Mouse (Mus musculus) hindbrain, embryonic 13.5 days (tissue): ENCODE measurements around the gene Vmn1r85. TPM values are rescaled to one million over a fixed set of nuclear protein-coding genes. Genes with fewer than 3 reads are reported as not detected.

ENCODE experiments used
- ATAC-seq: fragments of 200-750 bp; cut with Nextera tagmentation; 2 replicates; pipeline ENCODE4 v1.8.0; 2017; ENCODE audit warnings: moderate TSS enrichment; ENCODE audit not compliant: low FRiP score
- H3K27ac ChIP-seq: fragments of 300-500 bp; sonication (generic); 2 replicates; pipeline ENCODE4 v1.5.1; 2015; ENCODE audit warnings: inconsistent platforms, mild to moderate bottlenecking, moderate library complexity
- H3K27me3 ChIP-seq: fragments of 300-500 bp; sonication (generic); 2 replicates; pipeline ENCODE4 v1.6.1; 2015; ENCODE audit warnings: mild to moderate bottlenecking, inconsistent platforms
- H3K36me3 ChIP-seq: fragments of 300-500 bp; sonication (generic); 2 replicates; pipeline ENCODE4 v1.6.1; 2015; ENCODE audit warnings: mild to moderate bottlenecking, inconsistent platforms
- H3K4me1 ChIP-seq: fragments of 300-500 bp; sonication (generic); replicated peaks from 2 replicates; pipeline ENCODE4 v1.6.1; 2015; ENCODE audit warnings: inconsistent platforms
- H3K4me2 ChIP-seq: fragments of 300-500 bp; sonication (generic); 2 replicates; pipeline ENCODE4 v1.6.1; 2015; ENCODE audit warnings: inconsistent platforms, mild to moderate bottlenecking, moderate library complexity
- H3K4me3 ChIP-seq: fragments of 300-500 bp; sonication (generic); 2 replicates; pipeline ENCODE4 v1.5.1; 2015; ENCODE audit warnings: mild to moderate bottlenecking, inconsistent platforms
- H3K9ac ChIP-seq: fragments of 300-500 bp; sonication (generic); 2 replicates; pipeline ENCODE4 v1.6.1; 2015; ENCODE audit warnings: mild to moderate bottlenecking, inconsistent platforms
- H3K9me3 ChIP-seq: fragments of 300-500 bp; sonication (generic); 2 replicates; pipeline ENCODE4 v1.6.1; 2016; ENCODE audit warnings: inconsistent platforms
- WGBS: fragments of 180-500 bp; shearing (Covaris S2); methylation state at CpG from one replicate; pipeline ENCODE4 v1.1.7; 2015; 5-methylcytosine and 5-hydroxymethylcytosine counted together
- polyA plus RNA-seq: library from polyadenylated mRNA; unstranded; fragments of >200 nt; fragmentation: Nextera tagmentation; extraction: Ambion mirVana; gene quantifications from 2 replicates; pipeline ENCODE4 v1.2.1, GENCODE M21; 2015

The Vmn1r85 gene
- polyA plus RNA-seq, 1 experiment from 2014 or later = 0.03 TPM

DNA sequence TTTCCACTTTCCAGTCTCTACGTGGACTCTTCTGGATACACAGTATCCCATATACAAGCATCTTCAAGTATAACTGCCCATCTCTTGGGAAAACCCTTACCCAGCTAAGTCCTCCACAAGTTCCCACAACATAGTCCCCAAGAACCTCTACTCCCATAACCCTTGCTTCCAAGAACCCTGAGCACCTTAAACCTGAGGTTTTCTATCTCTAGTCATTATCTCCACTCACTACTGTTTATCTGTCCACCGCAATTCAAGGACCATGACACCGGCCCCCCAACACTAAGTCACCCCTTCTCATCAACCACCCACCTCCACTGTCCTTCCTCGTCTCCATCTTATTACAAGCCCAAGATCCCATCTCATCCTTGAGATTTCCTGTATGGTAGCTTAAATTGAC lies 58.2 kb downstream of the Vmn1r85 start:
- H3K4me3 ChIP-seq = peak overlapping the region; percentile 80
- peaks cover 28% of the 10 kb centered on the region for H3K36me3 ChIP-seq
- WGBS = 39% methylated on average over 4 of the region's 4 CpGs
- no peaks in the 10 kb centered on the region for H3K9me3 ChIP-seq
- H3K27me3 ChIP-seq = peaks cover 13% of the 10 kb centered on the region
- H3K4me1 ChIP-seq = peaks cover 49% of the 10 kb centered on the region
- peak overlapping the region; percentile 89 for H3K4me2 ChIP-seq
- peak overlapping the region; percentile 100 for H3K27ac ChIP-seq
- H3K9ac ChIP-seq = peak overlapping the region; percentile 99
- no peak for ATAC-seq

DNA sequence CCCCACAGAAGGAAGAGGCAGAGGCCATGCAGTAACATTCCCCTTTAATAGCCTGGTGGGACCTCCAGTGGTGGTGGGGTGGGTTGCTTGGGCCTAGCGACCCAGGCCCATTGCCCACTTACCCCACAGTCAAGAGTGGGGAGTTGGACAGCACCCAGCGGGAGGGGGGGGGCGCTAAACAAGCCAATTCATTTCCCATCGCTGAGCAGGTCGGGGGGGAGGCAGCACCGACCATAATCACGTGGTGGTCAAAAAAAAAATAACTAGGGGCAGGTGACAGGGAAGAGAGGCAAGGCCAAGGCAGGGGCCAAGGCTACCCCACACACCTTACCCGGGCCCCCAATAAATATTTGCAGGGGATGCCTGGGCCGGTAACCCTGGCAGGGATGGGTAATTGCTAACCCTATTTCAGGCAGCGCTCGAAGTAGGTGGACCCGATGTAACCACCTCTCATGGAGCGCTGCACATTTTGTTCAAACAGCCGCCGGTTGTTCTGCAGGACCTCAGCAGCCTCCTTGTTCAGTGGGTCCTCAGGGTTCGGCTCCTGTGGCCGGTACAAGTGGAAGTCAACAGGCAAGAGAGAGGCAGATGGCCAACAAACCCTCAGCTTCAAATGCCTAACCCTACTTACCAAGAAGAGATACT lies 59.6 kb downstream of the Vmn1r85 start:
- Histone ChIP-seq H3K36me3 (peaks cover 42% of the 10 kb centered on the region), H3K4me2 (peak overlapping the region; percentile 95), H3K9ac (peak overlapping the region; percentile 85; the same call in 1 of the 2 replicates), H3K27ac (peak overlapping the region; percentile 95), H3K27me3 (no peaks in the 10 kb centered on the region), H3K4me1 (peaks cover 49% of the 10 kb centered on the region), H3K4me3 (peak overlapping the region; percentile 80), H3K9me3 (no peaks in the 10 kb centered on the region)
- ATAC-seq = no peak
- WGBS = 88% methylated on average over 17 of the region's 17 CpGs

DNA sequence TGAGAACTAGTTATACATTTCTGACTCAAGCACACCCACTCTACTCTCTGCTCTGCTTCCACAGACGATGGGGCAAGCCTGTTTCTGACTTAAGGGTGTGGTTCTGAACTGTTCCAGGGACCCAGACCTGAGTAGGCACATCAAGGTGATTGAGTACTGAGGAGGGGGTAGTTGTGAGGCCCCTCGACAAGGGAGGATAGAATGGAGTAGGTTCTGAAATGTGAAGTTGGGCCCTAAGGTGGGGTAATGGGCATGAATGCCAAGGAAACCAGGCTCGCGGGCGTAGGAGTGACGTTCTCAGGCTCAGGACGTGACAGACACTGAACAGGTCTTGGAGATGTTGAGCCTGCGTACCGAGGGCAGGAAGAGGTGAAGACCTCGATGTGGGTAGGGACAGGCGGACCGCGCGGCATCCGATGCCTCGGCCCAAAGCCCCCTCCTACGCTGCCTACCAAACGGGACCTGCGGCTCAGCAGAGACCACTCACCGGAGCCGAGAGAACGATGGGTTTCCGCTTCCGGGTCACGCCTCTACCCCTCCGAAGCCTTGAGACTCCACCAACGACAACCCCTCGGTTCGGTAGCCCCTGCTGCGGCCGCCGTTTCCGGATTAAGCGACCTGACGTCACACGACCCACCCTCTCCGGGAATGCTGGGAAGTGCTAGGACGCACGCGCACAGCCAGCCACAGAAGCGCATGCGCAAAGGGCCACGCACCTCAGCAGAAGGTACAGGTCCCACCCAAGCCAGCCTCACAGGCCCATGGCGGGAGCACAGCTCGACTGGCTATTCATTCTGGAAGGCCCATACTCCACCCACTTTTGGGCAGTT lies 60.6 kb downstream of the Vmn1r85 start, which contains the start of gene Chmp2a:
TSS of gene Chmp2a (minus strand) at position 660 of the 830 bp plus-strand sequence.
- peak; percentile 76 for ATAC-seq
- Histone ChIP-seq H3K4me3 (peak within 1 kb of the TSS; percentile 80), H3K27me3 (no peaks in the 10 kb centered on the region), H3K9me3 (no peaks in the 10 kb centered on the region), H3K27ac (peak within 1 kb of the TSS; percentile 95), H3K9ac (peak within 1 kb of the TSS; percentile 85), H3K4me1 (peaks cover 49% of the 10 kb centered on the region), H3K36me3 (peaks cover 52% of the 10 kb centered on the region), H3K4me2 (peak within 1 kb of the TSS; percentile 95)
- WGBS = under 1% methylated on average over 45 of the region's 45 CpGs

DNA sequence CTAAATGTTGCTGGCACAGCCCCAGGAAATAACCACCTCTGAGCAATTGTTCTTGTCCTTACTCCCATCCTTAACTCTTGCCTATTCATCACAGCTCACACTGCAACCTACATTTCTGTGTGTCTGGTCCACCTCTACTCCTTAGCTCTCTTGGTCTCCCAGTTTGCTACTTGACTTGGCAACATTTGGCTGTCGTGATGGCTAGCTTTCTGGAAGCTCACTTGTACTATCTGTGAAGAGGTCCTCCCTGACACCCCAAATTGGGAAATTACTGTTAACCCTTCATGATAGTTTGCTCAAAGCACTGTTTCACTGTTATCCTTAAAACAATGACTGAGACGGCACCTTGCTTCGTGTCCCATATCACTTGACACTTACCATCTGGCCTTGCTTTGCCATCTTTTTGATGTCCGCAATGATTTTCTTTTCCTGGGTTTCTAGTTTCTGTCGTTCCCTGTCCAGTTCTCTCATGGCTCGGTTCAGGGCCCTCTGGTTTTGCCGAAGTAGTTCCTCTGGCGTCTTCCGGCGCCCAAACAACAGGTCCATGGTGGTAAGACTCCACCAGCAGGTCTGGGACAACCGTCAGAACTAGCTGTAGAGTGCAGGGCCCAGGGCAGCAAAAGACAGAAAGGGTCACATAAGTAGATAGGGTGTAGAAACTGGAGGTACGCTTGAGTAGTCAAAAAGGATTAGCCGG lies 61.4 kb downstream of the Vmn1r85 start:
- Histone ChIP-seq H3K4me1 (peaks cover 41% of the 10 kb centered on the region), H3K36me3 (peaks cover 60% of the 10 kb centered on the region), H3K4me2 (peak overlapping the region; percentile 95), H3K9ac (peak overlapping the region; percentile 85), H3K27me3 (no peaks in the 10 kb centered on the region), H3K27ac (peak overlapping the region; percentile 95), H3K4me3 (peak overlapping the region; percentile 58), H3K9me3 (no peaks in the 10 kb centered on the region)
- no peak for ATAC-seq
- 52% methylated on average over 13 of the region's 13 CpGs for WGBS

Other genes with a start within 250 kb of the Vmn1r85 start
- gene Zfp128, start 214.0 kb downstream of the Vmn1r85 start, polyA plus RNA-seq = 7.0 and 7.3 TPM in 2 replicates
- gene Zscan22, start 197.4 kb downstream of the Vmn1r85 start, polyA plus RNA-seq = 10.6 and 10.9 TPM in 2 replicates
- 661 and 665 TPM in 2 replicates for gene Rps5, start 172.9 kb downstream of the Vmn1r85 start, polyA plus RNA-seq
- 0.70 TPM in 2 replicates for gene Rnf225, start 167.8 kb downstream of the Vmn1r85 start, polyA plus RNA-seq
- gene Zfp324, start 129.3 kb downstream of the Vmn1r85 start, polyA plus RNA-seq = 13.6 and 13.7 TPM in 2 replicates
- gene Zfp446, start 117.3 kb downstream of the Vmn1r85 start, polyA plus RNA-seq = 12.4 and 13.2 TPM in 2 replicates
- gene Slc27a5, start 97.0 kb downstream of the Vmn1r85 start, polyA plus RNA-seq = 0.19 and 0.44 TPM in 2 replicates
- gene Trim28, start 96.1 kb downstream of the Vmn1r85 start, polyA plus RNA-seq = 216 and 239 TPM in 2 replicates
- gene Zbtb45, start 85.1 kb downstream of the Vmn1r85 start, polyA plus RNA-seq = 37.0 and 37.4 TPM in 2 replicates
- gene Chmp2a, start 60.4 kb downstream of the Vmn1r85 start, polyA plus RNA-seq = 181 and 184 TPM in 2 replicates
- 80.3 and 95.9 TPM in 2 replicates for gene Ube2m, start 56.9 kb downstream of the Vmn1r85 start, polyA plus RNA-seq
- 6.0 and 6.7 TPM in 2 replicates for gene Mzf1, start 40.4 kb downstream of the Vmn1r85 start, polyA plus RNA-seq
- gene Vmn1r86, start 24.7 kb upstream of the Vmn1r85 start, polyA plus RNA-seq = not detected in 2 replicates
- not detected in 2 replicates for gene Vmn1r87, start 45.0 kb upstream of the Vmn1r85 start, polyA plus RNA-seq
- not detected in 2 replicates for gene Vmn1r88, start 64.4 kb upstream of the Vmn1r85 start, polyA plus RNA-seq
- not detected in 2 replicates for gene Vmn1r89, start 117.8 kb upstream of the Vmn1r85 start, polyA plus RNA-seq
- gene Lig1, start 182.1 kb upstream of the Vmn1r85 start, polyA plus RNA-seq = 41.1 and 46.2 TPM in 2 replicates
- gene Zswim9, start 183.5 kb upstream of the Vmn1r85 start, polyA plus RNA-seq = 14.6 and 15.9 TPM in 2 replicates
- gene Pla2g4c, start 229.5 kb upstream of the Vmn1r85 start, polyA plus RNA-seq = 0.92 and 1.2 TPM in 2 replicates